In the genomic region with DNA sequence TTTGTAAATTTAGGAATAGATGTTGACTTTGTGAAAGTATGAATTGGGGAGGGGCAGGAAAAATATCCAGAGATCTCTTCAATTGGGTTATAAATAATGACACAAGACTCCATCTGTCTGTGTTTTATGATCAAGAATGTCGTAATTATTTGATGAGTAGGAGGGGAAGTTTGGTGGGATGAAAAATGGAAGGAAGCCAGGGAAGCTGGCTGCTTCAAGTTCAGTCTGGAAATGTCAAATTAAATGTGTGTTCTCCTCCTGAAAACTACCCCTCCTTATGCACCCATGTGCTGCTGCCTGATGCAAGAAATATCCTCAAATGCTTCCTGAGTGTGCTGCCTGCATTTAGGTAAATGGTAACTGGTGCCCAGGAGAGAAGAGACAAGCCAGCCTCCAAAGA, we compare ENCODE assay signal across 21 mouse cellular contexts.
DNase-seq lines count a peak whose midpoint lies in the region; ATAC-seq lines count a peak whose summit lies in the region.
"Had no signal": no experiment of that assay in that cellular context is flagged by ENCODE, and none has a peak within 500 bp of the region (broad histone marks: within the 10 kb centered on the region; RNA-seq: fewer than 3 reads in every experiment).

No protein-coding gene starts in this region.

- H3K27ac ChIP-seq in embryonic facial prominence, embryonic 14.5 days (replicated peaks; ENCODE audit: low read depth, low read length), result no peak overlapping the region
- H3K27ac ChIP-seq in embryonic facial prominence, embryonic 10.5 days (replicated peaks), result no peak overlapping the region
- H3K27ac ChIP-seq: embryonic facial prominence, embryonic 13.5 days; limb, embryonic 10.5 days; macrophage; midbrain, embryonic 12.5 days; neural tube, embryonic 15.5 days had no signal

- no peak overlapping the region for H3K4me3 ChIP-seq in embryonic facial prominence, embryonic 14.5 days (ENCODE audit: low read depth, low read length)
- no peak overlapping the region for H3K4me3 ChIP-seq in embryonic facial prominence, embryonic 10.5 days
- H3K4me3 ChIP-seq: embryonic facial prominence, embryonic 13.5 days; limb, embryonic 10.5 days; midbrain, embryonic 12.5 days; myocyte; neural tube, embryonic 15.5 days had no signal

- no peaks in the 10 kb centered on the region for H3K27me3 ChIP-seq in embryonic facial prominence, embryonic 14.5 days (replicated peaks; ENCODE audit: control insufficient read depth, insufficient read depth, low read length)
- no peaks in the 10 kb centered on the region for H3K27me3 ChIP-seq in embryonic facial prominence, embryonic 10.5 days (replicated peaks; ENCODE audit: low read depth, poor library complexity, severe bottlenecking)
- H3K27me3 ChIP-seq: embryonic facial prominence, embryonic 13.5 days; midbrain, embryonic 12.5 days; neural tube, embryonic 15.5 days had no signal

- H3K4me2 ChIP-seq in embryonic facial prominence, embryonic 14.5 days (ENCODE audit: low read depth, low read length), result no peak overlapping the region
- H3K4me2 ChIP-seq: embryonic facial prominence, embryonic 13.5 days; liver, embryonic 11.5 days; midbrain, embryonic 12.5 days; neural tube, embryonic 15.5 days had no signal

- H3K9ac ChIP-seq in embryonic facial prominence, embryonic 14.5 days (ENCODE audit: low read depth, low read length), result no peak overlapping the region
- H3K9ac ChIP-seq: embryonic facial prominence, embryonic 13.5 days; midbrain, embryonic 12.5 days; neural tube, embryonic 15.5 days had no signal

- no peak for ATAC-seq in embryonic facial prominence, embryonic 14.5 days (ENCODE audit: low read depth)

- H3K36me3 ChIP-seq in embryonic facial prominence, embryonic 14.5 days (ENCODE audit: control insufficient read depth, insufficient read depth, low read length), result no peaks in the 10 kb centered on the region
- H3K36me3 ChIP-seq in embryonic facial prominence, embryonic 10.5 days (replicated peaks), result no peaks in the 10 kb centered on the region
- H3K36me3 ChIP-seq: embryonic facial prominence, embryonic 13.5 days; limb, embryonic 10.5 days; midbrain, embryonic 12.5 days; neural tube, embryonic 15.5 days had no signal

- 52% methylated on average over 1 of the region's 1 CpGs for WGBS in embryonic facial prominence, embryonic 14.5 days
- 86% methylated on average over 1 of the region's 1 CpGs for WGBS in embryonic facial prominence, embryonic 10.5 days

- H3K4me1 ChIP-seq in embryonic facial prominence, embryonic 14.5 days (ENCODE audit: control insufficient read depth, insufficient read depth, low read length), result no peaks in the 10 kb centered on the region; the same call in 1 of the 2 replicates
- no peaks in the 10 kb centered on the region for H3K4me1 ChIP-seq in embryonic facial prominence, embryonic 10.5 days
- H3K4me1 ChIP-seq: embryonic facial prominence, embryonic 13.5 days; limb, embryonic 10.5 days; midbrain, embryonic 12.5 days; neural tube, embryonic 15.5 days had no signal

- no peaks in the 10 kb centered on the region for H3K9me3 ChIP-seq in embryonic facial prominence, embryonic 14.5 days (ENCODE audit: control insufficient read depth, low read length)
- no peaks in the 10 kb centered on the region for H3K9me3 ChIP-seq in embryonic facial prominence, embryonic 10.5 days
- H3K9me3 ChIP-seq: embryonic facial prominence, embryonic 13.5 days; limb, embryonic 10.5 days; midbrain, embryonic 12.5 days; neural tube, embryonic 15.5 days had no signal

- DNase-seq in embryonic facial prominence, embryonic 14.5 days (ENCODE audit: low spot score), result peak; percentile 11
- DNase-seq in embryonic facial prominence, embryonic 10.5 days (ENCODE audit: low spot score), result no peak
- DNase-seq in kidney, postnatal 14 days, result peak; percentile 10
- DNase-seq in kidney, adult 8-10 months, result no peak
- DNase-seq in right cerebral cortex, postnatal 10 days (ENCODE audit: low spot score in 2 of 2), result peak; percentile 29 to 32
- DNase-seq in right cerebral cortex, postnatal 14 days, result no peak
- DNase-seq in lung, postnatal 4 days, result no peak
- DNase-seq in spleen, postnatal 10 days (ENCODE audit: low spot score in 2 of 2), result no peak
- DNase-seq: adrenal gland, adult 8-10 months; cerebellum, adult 8-10 months; gastrocnemius, postnatal 36 days; kidney, adult 2 months; lung, adult 2 months; thymus, postnatal 36 days had no signal

Comparison
In these comparisons a context has a peak if more than half of its experiments do, and no peak if none do; other contexts are left out.
1. DNase-seq: peak in embryonic facial prominence, embryonic 14.5 days (single experiment), kidney, postnatal 14 days (single experiment) and right cerebral cortex, postnatal 10 days (2 of 2); none in embryonic facial prominence, embryonic 10.5 days (single experiment), kidney, adult 8-10 months (0 of 2), right cerebral cortex, postnatal 14 days (single experiment), lung, postnatal 4 days (0 of 2) and spleen, postnatal 10 days (0 of 2).